Mouse (Mus musculus) heart, postnatal 0 days (tissue): ENCODE data around the gene Cir1. TPM values are rescaled to one million over a fixed set of nuclear protein-coding genes. Genes with fewer than 3 reads are reported as not detected.
A peak's percentile ranks its signal among the peaks of the same experiment; 100 is the strongest.

ENCODE experiments used
- ATAC-seq: fragments of 200-750 bp; cut with Nextera tagmentation; 2 replicates; pipeline ENCODE4 v1.8.0; 2017; ENCODE audit warnings: low read depth, moderate number of reproducible peaks, moderate library complexity; ENCODE audit not compliant: insufficient read depth
- DNase-seq: peaks from one replicate; pipeline ENCODE4 v3.0.0-alpha.2; 2016; ENCODE audit warnings: low spot score
- H3K27ac ChIP-seq: fragments of 300-500 bp; sonication (generic); 2 replicates; pipeline ENCODE4 v1.5.1; 2014; ENCODE audit warnings: low read depth, mild to moderate bottlenecking
- H3K27me3 ChIP-seq: fragments of 300-500 bp; sonication (generic); 2 replicates; pipeline ENCODE4 v1.6.1; 2014; ENCODE audit warnings: low read length, mixed read lengths; ENCODE audit not compliant: control insufficient read depth, insufficient read depth
- H3K36me3 ChIP-seq: fragments of 300-500 bp; sonication (generic); replicated peaks from 2 replicates; pipeline ENCODE4 v1.6.1; 2014; ENCODE audit warnings: low read length, mixed read lengths; ENCODE audit not compliant: control insufficient read depth, insufficient read depth
- H3K4me1 ChIP-seq: fragments of 300-500 bp; sonication (generic); 2 replicates; pipeline ENCODE4 v1.6.1; 2014; ENCODE audit warnings: antibody characterized with exemption; ENCODE audit not compliant: control insufficient read depth, insufficient read depth
- H3K4me2 ChIP-seq: fragments of 300-500 bp; sonication (generic); 2 replicates; pipeline ENCODE4 v1.6.1; 2014; ENCODE audit warnings: low read depth, mild to moderate bottlenecking, low read length, moderate library complexity
- H3K4me3 ChIP-seq: fragments of 300-500 bp; sonication (generic); 2 replicates; pipeline ENCODE4 v1.5.1; 2014; ENCODE audit warnings: low read depth, low read length
- H3K9ac ChIP-seq: fragments of 300-500 bp; sonication (generic); replicated peaks from 2 replicates; pipeline ENCODE4 v1.6.1; 2014; ENCODE audit warnings: low read depth, low read length, mixed read lengths
- H3K9me3 ChIP-seq: fragments of 300-500 bp; sonication (generic); replicated peaks from 2 replicates; pipeline ENCODE4 v1.6.1; 2016; ENCODE audit warnings: low read length; ENCODE audit not compliant: control insufficient read depth
- CTCF ChIP-seq: IDR thresholded peaks from 2 replicates; pipeline ENCODE4 v1.5.1; 2016; ENCODE audit warnings: antibody characterized with exemption, control low read depth, low read depth
- EP300 ChIP-seq: IDR thresholded peaks from 2 replicates; pipeline ENCODE4 v1.6.1; 2016; ENCODE audit warnings: antibody characterized with exemption, low read depth
- WGBS: fragments of 180-500 bp; shearing (Covaris S2); extraction: QIAGEN DNeasy Blood & Tissue Kit; methylation state at CpG from one replicate; pipeline ENCODE4 v1.1.7; 2014; 5-methylcytosine and 5-hydroxymethylcytosine counted together
- polyA plus RNA-seq: library from polyadenylated mRNA; unstranded; fragments of >200 nt; fragmentation: Nextera tagmentation; extraction: Ambion mirVana; gene quantifications from 2 replicates; pipeline ENCODE4 v1.2.1, GENCODE M21; 2015
- total RNA-seq: library from RNA; depleted of rRNA; stranded (reverse); fragments of >200 nt; gene quantifications from 2 replicates; pipeline ENCODE4 v1.2.3, GENCODE M21; 2014; ENCODE audit warnings: low replicate concordance; rRNA removed

Gene Cir1
- total RNA-seq, result 0.08 and 3.9 TPM in 2 replicates
- 20.0 and 24.3 TPM in 2 replicates for polyA plus RNA-seq

GRCm38 (mm10) chr2:73312152-73313116 lies at the start of gene Cir1, which contains the start of gene Scrn3:
Gene Cir1 (minus strand): TSS chr2:73312701.
Gene Scrn3 (plus strand): TSS chr2:73312601.
- peak within 1 kb of the TSS; percentile 83 for H3K9ac ChIP-seq
- peak; percentile 97 for ATAC-seq
- no peaks in the 10 kb centered on the region for H3K9me3 ChIP-seq
- TF ChIP-seq CTCF, result no peak
- TF ChIP-seq EP300, result no peak; the same call in 1 of the 2 replicates
- H3K27me3 ChIP-seq, result no peaks in the 10 kb centered on the region
- peaks cover 12% of the 10 kb centered on the region for H3K4me1 ChIP-seq
- peak; percentile 99 for DNase-seq
- peak within 1 kb of the TSS; percentile 73 for H3K4me2 ChIP-seq
- H3K36me3 ChIP-seq, result peaks cover 14% of the 10 kb centered on the region
- peak within 1 kb of the TSS; percentile 90 for H3K4me3 ChIP-seq
- WGBS, result under 1% methylated on average over 64 of the region's 64 CpGs
- H3K27ac ChIP-seq, result peak within 1 kb of the TSS; percentile 91

- Histone ChIP-seq H3K4me1 (no peaks in the 10 kb centered on the region), H3K9ac (no peak overlapping the region), H3K27ac (no peak overlapping the region), H3K4me2 (no peak overlapping the region), H3K4me3 (no peak overlapping the region), H3K9me3 (no peaks in the 10 kb centered on the region), H3K36me3 (0 out of 2 replicates have a peak, but pooled peaks cover 7% of the 10 kb centered on the region), H3K27me3 (no peaks in the 10 kb centered on the region)
- WGBS, result 88% methylated on average over 2 of the region's 2 CpGs
- no peak for DNase-seq
- no peak for ATAC-seq
- no peak for TF ChIP-seq CTCF
- no peak for TF ChIP-seq EP300
These were observed 48.0 kb upstream of the Cir1 start for GRCm38 (mm10) chr2:73360536-73360935.

GRCm38 (mm10) chr2:73359941-73360340 lies 47.4 kb upstream of the Cir1 start:
- no peaks in the 10 kb centered on the region for H3K4me1 ChIP-seq
- DNase-seq (no peak), ATAC-seq (no peak)
- no peak overlapping the region for H3K4me2 ChIP-seq
- H3K27ac ChIP-seq, result no peak overlapping the region
- no peaks in the 10 kb centered on the region for H3K27me3 ChIP-seq
- H3K36me3 ChIP-seq, result 0 out of 2 replicates have a peak, but pooled peaks cover 7% of the 10 kb centered on the region
- TF ChIP-seq EP300, result no peak
- TF ChIP-seq CTCF, result no peak
- no peaks in the 10 kb centered on the region for H3K9me3 ChIP-seq
- H3K9ac ChIP-seq, result no peak overlapping the region
- no peak overlapping the region for H3K4me3 ChIP-seq
- WGBS, result 77% methylated on average over 5 of the region's 5 CpGs

- TF ChIP-seq EP300 (no peak), CTCF (no peak)
- H3K9ac ChIP-seq, result no peak overlapping the region
- no peak overlapping the region for H3K4me3 ChIP-seq
- 0 out of 2 replicates have a peak, but pooled peaks cover 14% of the 10 kb centered on the region for H3K36me3 ChIP-seq
- DNase-seq (no peak), ATAC-seq (no peak)
- WGBS, result 69% methylated on average over 18 of the region's 18 CpGs
- H3K4me1 ChIP-seq, result no peaks in the 10 kb centered on the region
- 0 out of 2 replicates have a peak overlapping the region, but pooled peaks have one; percentile 17 for H3K4me2 ChIP-seq
- no peaks in the 10 kb centered on the region for H3K27me3 ChIP-seq
- no peak overlapping the region for H3K27ac ChIP-seq
- no peaks in the 10 kb centered on the region for H3K9me3 ChIP-seq
These were observed 44.5 kb upstream of the Cir1 start for GRCm38 (mm10) chr2:73357004-73357403.

GRCm38 (mm10) chr2:73351927-73352374 lies 39.5 kb upstream of the Cir1 start:
- peak; percentile 44; the same call in 1 of the 2 replicates for ATAC-seq
- Histone ChIP-seq H3K36me3 (0 out of 2 replicates have a peak, but pooled peaks cover 12% of the 10 kb centered on the region), H3K9me3 (no peaks in the 10 kb centered on the region), H3K4me2 (peak overlapping the region; percentile 49), H3K9ac (no peak overlapping the region), H3K4me3 (peak overlapping the region; percentile 22), H3K27me3 (no peaks in the 10 kb centered on the region), H3K27ac (peak overlapping the region; percentile 62), H3K4me1 (no peaks in the 10 kb centered on the region)
- DNase-seq, result peak; percentile 55
- no peak for TF ChIP-seq CTCF
- no peak for TF ChIP-seq EP300
- WGBS, result 17% methylated on average over 7 of the region's 7 CpGs
